Comparison of ENCODE assay signal across 14 mouse cellular contexts in genomic region chr4:44154884-44155283, GRCm38 (mm10).
"Had no signal": no experiment of that assay in that cellular context is flagged by ENCODE, and none has a peak within 500 bp of the region (broad histone marks: within the 10 kb centered on the region; RNA-seq: fewer than 3 reads in every experiment).

No protein-coding gene starts in this region.

- H3K4me3 ChIP-seq: limb, embryonic 12.5 days; lung, embryonic 15.5 days; neural tube, embryonic 12.5 days; stomach, embryonic 15.5 days had no signal

- H3K36me3 ChIP-seq: stomach, embryonic 15.5 days had no signal

- H3K9ac ChIP-seq: limb, embryonic 12.5 days; lung, embryonic 15.5 days; neural tube, embryonic 12.5 days; stomach, embryonic 15.5 days had no signal

- H3K27ac ChIP-seq: limb, embryonic 12.5 days; lung, embryonic 15.5 days; macrophage; neural tube, embryonic 12.5 days; stomach, embryonic 15.5 days had no signal

- DNase-seq: kidney, adult 18-20 months; kidney, postnatal 25 days; layer of hippocampus, adult 9-11 months; lung, postnatal 14 days; midbrain, embryonic 14.5 days; right cerebral cortex, postnatal 4 days; spleen, adult 18-20 months; thymus, adult 2 months; thymus, postnatal 36 days had no signal

- H3K9me3 ChIP-seq: limb, embryonic 12.5 days; lung, embryonic 15.5 days; neural tube, embryonic 12.5 days; stomach, embryonic 15.5 days had no signal

- H3K27me3 ChIP-seq: limb, embryonic 12.5 days; lung, embryonic 15.5 days; neural tube, embryonic 12.5 days; stomach, embryonic 15.5 days had no signal

- H3K4me1 ChIP-seq: limb, embryonic 12.5 days; neural tube, embryonic 12.5 days had no signal

- H3K4me2 ChIP-seq: limb, embryonic 12.5 days; lung, embryonic 15.5 days; neural tube, embryonic 12.5 days; stomach, embryonic 15.5 days had no signal
